Mouse (Mus musculus) liver, adult 2 months (tissue): Measurements from ENCODE around the gene Romo1. TPM values are rescaled to one million over a fixed set of nuclear protein-coding genes. Genes with fewer than 3 reads are reported as not detected.
A peak's percentile ranks its signal among the peaks of the same experiment; 100 is the strongest.

Source experiments
- DNase-seq: peaks from one replicate; pipeline ENCODE4 v3.0.0-alpha.2; 2011; ENCODE audit warnings: low read depth, low spot score; ENCODE audit errors: extremely low read depth
- H3K27ac ChIP-seq: fragments of 200-500 bp; replicated peaks from 2 replicates; pipeline ENCODE4 v1.5.1; 2012; ENCODE audit warnings: low read depth, mild to moderate bottlenecking, control low read depth, inconsistent platforms, low read length; ENCODE audit not compliant: insufficient read depth
- H3K27me3 ChIP-seq: fragments of 200-500 bp; 2 replicates; pipeline ENCODE4 v1.6.1; 2012; ENCODE audit warnings: mild to moderate bottlenecking, moderate library complexity, low read length, inconsistent platforms; ENCODE audit not compliant: control insufficient read depth, insufficient read depth
- H3K36me3 ChIP-seq: fragments of 200-500 bp; 2 replicates; pipeline ENCODE4 v1.6.1; 2012; ENCODE audit warnings: low read length, inconsistent platforms; ENCODE audit not compliant: control insufficient read depth, insufficient read depth
- H3K4me1 ChIP-seq: fragments of 200-500 bp; 2 replicates; pipeline ENCODE4 v1.6.1; 2011; ENCODE audit warnings: low read length; ENCODE audit not compliant: control insufficient read depth, insufficient read depth
- H3K4me3 ChIP-seq: fragments of 200-500 bp; 2 replicates; pipeline ENCODE4 v1.5.1; 2011; ENCODE audit warnings: low read depth, mild to moderate bottlenecking, control low read depth, low read length, moderate library complexity; ENCODE audit not compliant: insufficient read depth
- H3K79me2 ChIP-seq: fragments of 200-500 bp; 2 replicates; pipeline ENCODE4 v1.6.1; 2012; ENCODE audit warnings: inconsistent platforms, mild to moderate bottlenecking, low read length, moderate library complexity; ENCODE audit not compliant: control insufficient read depth, insufficient read depth
- H3K9ac ChIP-seq: fragments of 200-500 bp; 2 replicates; pipeline ENCODE4 v1.6.1; 2012; ENCODE audit warnings: low read depth, mild to moderate bottlenecking, control low read depth, inconsistent platforms, low read length
- CTCF ChIP-seq: fragments of 200-500 bp; IDR thresholded peaks from 2 replicates; pipeline ENCODE4 v1.5.1; 2011; ENCODE audit warnings: low read depth, low read length, control low read depth
- POLR2A ChIP-seq: fragments of 200-500 bp; IDR thresholded peaks from 2 replicates; pipeline ENCODE4 v1.6.1; 2011; ENCODE audit warnings: low read length, control low read depth; ENCODE audit not compliant: insufficient read depth; ENCODE audit errors: extremely low read depth
- WGBS: fragments of 180-500 bp; shearing (Covaris S2); methylation state at CpG from one replicate; pipeline ENCODE4 v1.1.7; 2018; 5-methylcytosine and 5-hydroxymethylcytosine counted together
- polyA plus RNA-seq: library from polyadenylated mRNA; depleted of rRNA; stranded (reverse); fragments of >200 nt; gene quantifications from 2 replicates; pipeline ENCODE4 v1.2.3, GENCODE M21; 2012; rRNA removed
- total RNA-seq: library from RNA; depleted of rRNA; stranded (reverse); fragments of >200 nt; gene quantifications from 2 replicates; pipeline ENCODE4 v1.2.3, GENCODE M21; 2014; rRNA removed

The Romo1 gene
- total and polyA plus RNA-seq, 2 experiments = 152 to 252 TPM

GRCm38 (mm10) chr2:156191540-156191939 lies 47.7 kb downstream of the Romo1 start:
- Histone ChIP-seq H3K4me1 (peaks cover 6% of the 10 kb centered on the region; the same call in 1 of the 2 replicates), H3K36me3 (no peaks in the 10 kb centered on the region), H3K27ac (no peak overlapping the region), H3K4me3 (no peak overlapping the region), H3K79me2 (no peaks in the 10 kb centered on the region), H3K27me3 (no peaks in the 10 kb centered on the region), H3K9ac (no peak overlapping the region)
- 97% methylated on average over 2 of the region's 2 CpGs for WGBS
- no peak for DNase-seq
- TF ChIP-seq CTCF (no peak), POLR2A (no peak)

GRCm38 (mm10) chr2:156192068-156192467 lies 48.2 kb downstream of the Romo1 start:
- H3K9ac ChIP-seq = no peak overlapping the region
- DNase-seq = no peak
- H3K4me3 ChIP-seq = no peak overlapping the region
- TF ChIP-seq POLR2A (no peak), CTCF (no peak)
- no peak overlapping the region for H3K27ac ChIP-seq
- no peaks in the 10 kb centered on the region for H3K79me2 ChIP-seq
- H3K4me1 ChIP-seq = peaks cover 6% of the 10 kb centered on the region; the same call in 1 of the 2 replicates
- no peaks in the 10 kb centered on the region for H3K27me3 ChIP-seq
- WGBS = 94% methylated on average over 2 of the region's 2 CpGs
- H3K36me3 ChIP-seq = no peaks in the 10 kb centered on the region

- no peak for TF ChIP-seq CTCF
- H3K4me3 ChIP-seq = no peak overlapping the region
- no peak overlapping the region for H3K9ac ChIP-seq
- WGBS = 70% methylated on average over 3 of the region's 3 CpGs
- H3K27ac ChIP-seq = no peak overlapping the region
- H3K79me2 ChIP-seq = no peaks in the 10 kb centered on the region
- DNase-seq = no peak
- no peaks in the 10 kb centered on the region for H3K27me3 ChIP-seq
- peaks cover 6% of the 10 kb centered on the region for H3K4me1 ChIP-seq
- no peaks in the 10 kb centered on the region for H3K36me3 ChIP-seq
Measured at GRCm38 (mm10) chr2:156193066-156193862, 49.4 kb downstream of the Romo1 start.

GRCm38 (mm10) chr2:156194571-156194970 lies 50.7 kb downstream of the Romo1 start:
- Histone ChIP-seq H3K27ac (peak overlapping the region; percentile 22; the same call in 1 of the 2 replicates), H3K36me3 (no peaks in the 10 kb centered on the region), H3K4me3 (no peak overlapping the region), H3K9ac (no peak overlapping the region), H3K79me2 (peaks cover 9% of the 10 kb centered on the region; the same call in 1 of the 2 replicates), H3K4me1 (peaks cover 13% of the 10 kb centered on the region), H3K27me3 (no peaks in the 10 kb centered on the region)
- TF ChIP-seq CTCF (no peak), POLR2A (no peak)
- peak; percentile 71 for DNase-seq

Other genes starting within 250 kb of the Romo1 start
- gene Uqcc1, start 213.7 kb upstream of the Romo1 start, total RNA-seq = 61.3 and 65.9 TPM in 2 replicates
- gene Uqcc1, start 213.7 kb upstream of the Romo1 start, polyA plus RNA-seq = 31.2 and 34.4 TPM in 2 replicates
- gene Gm15557, start 203.3 kb upstream of the Romo1 start, total RNA-seq = not detected in 2 replicates
- not detected in 2 replicates for gene Gm15557, start 203.3 kb upstream of the Romo1 start, polyA plus RNA-seq
- not detected in 2 replicates for gene Gdf5, start 198.7 kb upstream of the Romo1 start, total RNA-seq
- gene Gdf5, start 198.7 kb upstream of the Romo1 start, polyA plus RNA-seq = not detected in 2 replicates
- gene Cep250, start 187.6 kb upstream of the Romo1 start, total RNA-seq = 2.3 and 3.3 TPM in 2 replicates
- gene Cep250, start 187.6 kb upstream of the Romo1 start, polyA plus RNA-seq = 1.7 and 2.5 TPM in 2 replicates
- gene 6430550D23Rik, start 136.1 kb upstream of the Romo1 start, total RNA-seq = 2.5 and 3.9 TPM in 2 replicates
- 2.2 and 3.5 TPM in 2 replicates for gene 6430550D23Rik, start 136.1 kb upstream of the Romo1 start, polyA plus RNA-seq
- gene Ergic3, start 136.0 kb upstream of the Romo1 start, total RNA-seq = 59.2 and 71.9 TPM in 2 replicates
- gene Ergic3, start 136.0 kb upstream of the Romo1 start, polyA plus RNA-seq = 168 and 185 TPM in 2 replicates
- gene Fer1l4, start 91.1 kb upstream of the Romo1 start, total RNA-seq = not detected in 2 replicates
- 0.06 TPM in 1 of 2 replicates, not detected in the other for gene Fer1l4, start 91.1 kb upstream of the Romo1 start, polyA plus RNA-seq
- 1.6 and 1.7 TPM in 2 replicates for gene Spag4, start 78.9 kb upstream of the Romo1 start, total RNA-seq
- 4.8 and 5.5 TPM in 2 replicates for gene Spag4, start 78.9 kb upstream of the Romo1 start, polyA plus RNA-seq
- 18.3 and 21.9 TPM in 2 replicates for gene Cpne1, start 32.1 kb upstream of the Romo1 start, total RNA-seq
- 30.9 and 32.3 TPM in 2 replicates for gene Cpne1, start 32.1 kb upstream of the Romo1 start, polyA plus RNA-seq
- 3.9 and 5.1 TPM in 2 replicates for gene Rbm12, start 32.1 kb upstream of the Romo1 start, total RNA-seq
- 4.0 and 4.2 TPM in 2 replicates for gene Rbm12, start 32.1 kb upstream of the Romo1 start, polyA plus RNA-seq
- gene Gm28036, start 16.9 kb upstream of the Romo1 start, total RNA-seq = 1.6 and 1.9 TPM in 2 replicates
- 0.70 and 1.1 TPM in 2 replicates for gene Gm28036, start 16.9 kb upstream of the Romo1 start, polyA plus RNA-seq
- gene Nfs1, start 147 bp downstream of the Romo1 start, total RNA-seq = 71.1 and 75.1 TPM in 2 replicates
- gene Nfs1, start 147 bp downstream of the Romo1 start, polyA plus RNA-seq = 67.4 and 71.5 TPM in 2 replicates
- gene Rbm39, start 36.2 kb downstream of the Romo1 start, total RNA-seq = 188 and 219 TPM in 2 replicates
- 19.9 and 22.7 TPM in 2 replicates for gene Rbm39, start 36.2 kb downstream of the Romo1 start, polyA plus RNA-seq
- gene Phf20, start 52.4 kb downstream of the Romo1 start, total RNA-seq = 5.6 and 6.2 TPM in 2 replicates
- 2.9 and 3.1 TPM in 2 replicates for gene Phf20, start 52.4 kb downstream of the Romo1 start, polyA plus RNA-seq
- gene Cnbd2, start 168.3 kb downstream of the Romo1 start, total RNA-seq = 0.67 and 1.0 TPM in 2 replicates
- gene Cnbd2, start 168.3 kb downstream of the Romo1 start, polyA plus RNA-seq = 0.40 and 0.62 TPM in 2 replicates
- 31.1 and 34.3 TPM in 2 replicates for gene Scand1, start 168.7 kb downstream of the Romo1 start, total RNA-seq
- 65.9 and 81.5 TPM in 2 replicates for gene Scand1, start 168.7 kb downstream of the Romo1 start, polyA plus RNA-seq